Comparison of ENCODE assay signal across 8 mouse cellular contexts in genomic region chr2:32287334-32287840, GRCm38 (mm10). TPM values are rescaled to one million over a fixed set of nuclear protein-coding genes. Genes with fewer than 3 reads are reported as not detected.
DNase-seq lines count a peak whose midpoint lies in the region; ATAC-seq and TF ChIP-seq lines count a peak whose summit lies in the region.

TSS of gene Golga2 (plus strand) at chr2:32287384.

- no peak for DNase-seq in neural tube, embryonic 11.5 days (ENCODE audit: low spot score)
- no peak for DNase-seq in neural tube, embryonic 10.5 days (ENCODE audit: extremely low spot score, low spot score)
- no peak for DNase-seq in gastrocnemius, postnatal 36 days
- DNase-seq in right cerebral cortex, postnatal 14 days: no peak
- no peak for DNase-seq in thymus, postnatal 14 days

- H3K27ac ChIP-seq in neural tube, embryonic 11.5 days (ENCODE audit: low read depth, low read length): no peak within 1 kb of the TSS
- peak within 1 kb of the TSS; percentile 49 for H3K27ac ChIP-seq in bone marrow macrophage, adult 2 months (ENCODE audit: insufficient read depth, low read depth, low read length)
- H3K27ac ChIP-seq in intestine, embryonic 16.5 days (ENCODE audit: low read length): peak within 1 kb of the TSS; percentile 69
- H3K27ac ChIP-seq in macrophage: peak within 1 kb of the TSS; percentile 75

- H3K9ac ChIP-seq in neural tube, embryonic 11.5 days (ENCODE audit: low read length): peak within 1 kb of the TSS; percentile 88
- H3K9ac ChIP-seq in intestine, embryonic 16.5 days (ENCODE audit: low read depth, low read length): peak within 1 kb of the TSS; percentile 94

- H3K27me3 ChIP-seq in neural tube, embryonic 11.5 days (ENCODE audit: control insufficient read depth, insufficient read depth, low read length): no peaks in the 10 kb centered on the region
- H3K27me3 ChIP-seq in intestine, embryonic 16.5 days (replicated peaks; ENCODE audit: control insufficient read depth, insufficient read depth, low read length): no peaks in the 10 kb centered on the region

- intact Hi-C loops in gastrocnemius, postnatal 36 days (cut with DNase I): loop anchor here (5.0 kb wide), 1 partner anchor 150 kb away; no protein-coding TSS in a partner anchor

- H3K4me1 ChIP-seq in neural tube, embryonic 11.5 days (ENCODE audit: control insufficient read depth, insufficient read depth, low read length): peaks cover 18% of the 10 kb centered on the region; the same call in 1 of the 2 replicates
- H3K4me1 ChIP-seq in bone marrow macrophage, adult 2 months (ENCODE audit: control insufficient read depth, insufficient read depth, low read length): peaks cover 10% of the 10 kb centered on the region
- peaks cover 18% of the 10 kb centered on the region for H3K4me1 ChIP-seq in intestine, embryonic 16.5 days (ENCODE audit: control insufficient read depth, insufficient read depth, low read length)

- TF ChIP-seq POLR2A in bone marrow macrophage, adult 2 months (IDR thresholded peaks at IDR 0.05; ENCODE audit: borderline replicate concordance, low read depth, low read length): no peak

- TF ChIP-seq CTCF in bone marrow macrophage, adult 2 months (IDR thresholded peaks at IDR 0.05; ENCODE audit: low read depth, low read length): no peak

- peak within 1 kb of the TSS; percentile 94 for H3K4me2 ChIP-seq in neural tube, embryonic 11.5 days (ENCODE audit: low read depth)
- H3K4me2 ChIP-seq in intestine, embryonic 16.5 days (ENCODE audit: low read depth, low read length): peak within 1 kb of the TSS; percentile 90

- H3K4me3 ChIP-seq in neural tube, embryonic 11.5 days (ENCODE audit: low read depth, low read length): peak within 1 kb of the TSS; percentile 92
- H3K4me3 ChIP-seq in bone marrow macrophage, adult 2 months (ENCODE audit: insufficient read depth, low read length): peak within 1 kb of the TSS; percentile 93
- H3K4me3 ChIP-seq in intestine, embryonic 16.5 days (ENCODE audit: low read length): peak within 1 kb of the TSS; percentile 85
- peak within 1 kb of the TSS; percentile 93 for H3K4me3 ChIP-seq in macrophage (ENCODE audit: inconsistent target)

- ATAC-seq in neural tube, embryonic 11.5 days (ENCODE audit: insufficient read depth, low FRiP score, low TSS enrichment): peak; percentile 49
- peak; percentile 10; the same call in 1 of the 2 replicates for ATAC-seq in intestine, embryonic 16.5 days

- H3K9me3 ChIP-seq in neural tube, embryonic 11.5 days (ENCODE audit: control insufficient read depth, low read length): no peaks in the 10 kb centered on the region
- no peaks in the 10 kb centered on the region for H3K9me3 ChIP-seq in intestine, embryonic 16.5 days (ENCODE audit: control insufficient read depth, low read length)

- H3K36me3 ChIP-seq in neural tube, embryonic 11.5 days (ENCODE audit: control insufficient read depth, insufficient read depth, low read length): peaks cover 4% of the 10 kb centered on the region
- peaks cover 4% of the 10 kb centered on the region for H3K36me3 ChIP-seq in intestine, embryonic 16.5 days (ENCODE audit: control insufficient read depth, insufficient read depth, low read length)
- H3K36me3 ChIP-seq in macrophage (ENCODE audit: inconsistent target): peaks cover 4% of the 10 kb centered on the region; the same call in 1 of the 2 replicates

- H3K79me2 ChIP-seq in macrophage (ENCODE audit: inconsistent target): peaks cover 59% of the 10 kb centered on the region

- under 1% methylated on average over 23 of the region's 23 CpGs for WGBS in neural tube, embryonic 11.5 days
- WGBS in intestine, embryonic 16.5 days: under 1% methylated on average over 23 of the region's 23 CpGs
- 2% methylated on average over 23 of the region's 23 CpGs for WGBS in macrophage (ENCODE audit: missing documents)

RNA-seq across cellular contexts. Expression of gene Golga2, which starts in this region (rescaled TPM):
- polyA plus RNA-seq in neural tube, embryonic 11.5 days (2014; fragmentation: Nextera tagmentation; extraction: Ambion mirVana): 22.1 and 23.8 TPM in 2 replicates
- 44.9 and 47.3 TPM in 2 replicates for polyA plus RNA-seq in bone marrow macrophage, adult 2 months (2012; ENCODE audit: insufficient read depth, insufficient read length, missing spikeins)
- total RNA-seq in gastrocnemius, postnatal 36 days (2021): 10 to 100 TPM; 54.1 to 54.7 TPM
- 21.5 and 21.6 TPM in 2 replicates for polyA plus RNA-seq in intestine, embryonic 16.5 days (2015; fragmentation: Nextera tagmentation; extraction: Ambion mirVana)
- total RNA-seq in macrophage (2018; cell fraction: chromatin; rRNA removed): 100 to 1,000 TPM in 14 of 26 experiments, 10 to 100 TPM in 12; 39.3 to 178 (median 109) TPM
- 10 to 100 TPM; 28.9 to 43.9 (median 39.4) TPM for total RNA-seq in macrophage (2018; cell fraction: cytosol; rRNA removed)
- 10 to 100 TPM; 29.5 to 82.0 (median 48.2) TPM for total RNA-seq in macrophage (2018; cell fraction: nucleus; rRNA removed)
- 31.7 to 53.4 TPM (median 36.4 TPM) in 3 replicates for polyA plus RNA-seq in macrophage (2018)
